Mouse (Mus musculus): ENCODE results near the gene Tmc4.
"Not testable (repeated sequence)": the region's sequence is repeated elsewhere in the genome, so short reads cannot be mapped to it uniquely, and the experiment has no call there.

The Tmc4 gene

GRCm38 (mm10) chr7:3677342-3677741 is at the start of gene Tmc4:
Tmc4 (minus strand) TSS chr7:3677553.
- DNase-seq = peak; percentile 66

GRCm38 (mm10) chr7:3725459-3725858 is 48.1 kb upstream of the Tmc4 start:
- DNase-seq = not testable (repeated sequence)

GRCm38 (mm10) chr7:3720268-3720667 is 42.9 kb upstream of the Tmc4 start, which contains the start of gene Pirb:
Pirb (minus strand) TSS chr7:3720391.
- DNase-seq = peak; percentile 0

GRCm38 (mm10) chr7:3715249-3715648 is 37.9 kb upstream of the Tmc4 start:
- peak; percentile 0 for DNase-seq

- DNase-seq = peak; percentile 0
Measured at GRCm38 (mm10) chr7:3712264-3712942, 35.0 kb upstream of the Tmc4 start.

- no peak for DNase-seq
Measured at GRCm38 (mm10) chr7:3709000-3709399, 31.6 kb upstream of the Tmc4 start.

- not testable (repeated sequence) for DNase-seq
Measured at GRCm38 (mm10) chr7:3708447-3708980, 31.2 kb upstream of the Tmc4 start.

- DNase-seq = no peak
Measured at GRCm38 (mm10) chr7:3707568-3708413, 30.4 kb upstream of the Tmc4 start.

- no peak for DNase-seq
Measured at GRCm38 (mm10) chr7:3707027-3707426, 29.7 kb upstream of the Tmc4 start.

- no peak for DNase-seq
Measured at GRCm38 (mm10) chr7:3706343-3706934, 29.1 kb upstream of the Tmc4 start.

- DNase-seq = no peak
Measured at GRCm38 (mm10) chr7:3705911-3706310, 28.6 kb upstream of the Tmc4 start.

- DNase-seq = not testable (repeated sequence)
Measured at GRCm38 (mm10) chr7:3705461-3705860, 28.1 kb upstream of the Tmc4 start.

GRCm38 (mm10) chr7:3704475-3704874 is 27.1 kb upstream of the Tmc4 start:
- no peak for DNase-seq

- peak; percentile 98 for DNase-seq
Measured at GRCm38 (mm10) chr7:3703879-3704441, 26.6 kb upstream of the Tmc4 start, which contains the start of gene Rps9. Rps9 (plus strand) TSS chr7:3703993.

GRCm38 (mm10) chr7:3703148-3703878 is 26.0 kb upstream of the Tmc4 start:
- no peak for DNase-seq

GRCm38 (mm10) chr7:3698471-3698870 is 21.1 kb upstream of the Tmc4 start:
- no peak for DNase-seq

GRCm38 (mm10) chr7:3694949-3695305 is 17.6 kb upstream of the Tmc4 start:
- DNase-seq = not testable (repeated sequence)

GRCm38 (mm10) chr7:3694076-3694948 is 17.0 kb upstream of the Tmc4 start:
- DNase-seq = peak; percentile 91

- DNase-seq = no peak
Measured at GRCm38 (mm10) chr7:3693809-3694075, 16.4 kb upstream of the Tmc4 start.

- peak; percentile 99 for DNase-seq
Measured at GRCm38 (mm10) chr7:3692987-3693808, 15.8 kb upstream of the Tmc4 start, which contains the start of gene Mboat7. Mboat7 (minus strand) TSS chr7:3693523.

Measured in kidney, adult 9 months (tissue).